Mouse (Mus musculus): ENCODE data around the gene Txnip. TPM values are rescaled to one million over a fixed set of nuclear protein-coding genes. Genes with fewer than 3 reads are reported as not detected.
A peak's percentile ranks its signal among the peaks of the same experiment; 100 is the strongest.

The Txnip gene
- polyA plus RNA-seq, 1 experiment from 2014 or later = 41.1 TPM

GRCm38 (mm10) chr3:96590657-96591056 is 32.9 kb downstream of the Txnip start:
- DNase-seq (ENCODE audit: low spot score) (no peak), ATAC-seq (replicated peaks; ENCODE audit: low FRiP score) (no peak)
- Histone ChIP-seq H3K36me3 (ENCODE audit: control insufficient read depth, insufficient read depth, low read length) (no peaks in the 10 kb centered on the region), H3K27me3 (replicated peaks; ENCODE audit: control insufficient read depth, insufficient read depth, low read length) (peaks cover 10% of the 10 kb centered on the region), H3K27ac (ENCODE audit: low read depth, low read length) (no peak overlapping the region), H3K4me2 (no peak overlapping the region), H3K9ac (ENCODE audit: low read depth, low read length) (no peak overlapping the region), H3K4me1 (replicated peaks; ENCODE audit: control insufficient read depth, insufficient read depth, low read length) (peaks cover 7% of the 10 kb centered on the region; the same call in 1 of the 2 replicates), H3K4me3 (ENCODE audit: low read depth, low read length) (no peak overlapping the region), H3K9me3 (ENCODE audit: control insufficient read depth, low read length) (no peaks in the 10 kb centered on the region)
- WGBS = 80% methylated on average over 4 of the region's 4 CpGs

- DNase-seq (ENCODE audit: low spot score) = no peak
- H3K36me3 ChIP-seq (ENCODE audit: control insufficient read depth, insufficient read depth, low read length) = no peaks in the 10 kb centered on the region
- H3K27ac ChIP-seq (ENCODE audit: low read depth, low read length) = peak overlapping the region; percentile 56; the same call in 1 of the 2 replicates
- peak overlapping the region; percentile 66 for H3K4me3 ChIP-seq (ENCODE audit: low read depth, low read length)
- WGBS = 2% methylated on average over 10 of the region's 10 CpGs
- no peak for ATAC-seq (replicated peaks; ENCODE audit: low FRiP score)
- H3K4me1 ChIP-seq (replicated peaks; ENCODE audit: control insufficient read depth, insufficient read depth, low read length) = peaks cover 26% of the 10 kb centered on the region
- H3K27me3 ChIP-seq (replicated peaks; ENCODE audit: control insufficient read depth, insufficient read depth, low read length) = peaks cover 37% of the 10 kb centered on the region
- H3K9ac ChIP-seq (ENCODE audit: low read depth, low read length) = peak overlapping the region; percentile 72
- H3K4me2 ChIP-seq = peak overlapping the region; percentile 85
- no peaks in the 10 kb centered on the region for H3K9me3 ChIP-seq (ENCODE audit: control insufficient read depth, low read length)
Observed at GRCm38 (mm10) chr3:96593374-96593773, 35.6 kb downstream of the Txnip start.

GRCm38 (mm10) chr3:96593790-96594560 is 36.2 kb downstream of the Txnip start, which contains the start of gene Polr3gl:
Gene Polr3gl (minus strand): TSS chr3:96594181.
- ATAC-seq (replicated peaks; ENCODE audit: low FRiP score) = peak; percentile 95
- under 1% methylated on average over 38 of the region's 38 CpGs for WGBS

GRCm38 (mm10) chr3:96594851-96595250 is 37.1 kb downstream of the Txnip start:
- DNase-seq (ENCODE audit: low spot score) (no peak), ATAC-seq (replicated peaks; ENCODE audit: low FRiP score) (no peak)
- no peak overlapping the region for H3K9ac ChIP-seq (ENCODE audit: low read depth, low read length)
- no peak overlapping the region for H3K4me2 ChIP-seq
- H3K4me1 ChIP-seq (replicated peaks; ENCODE audit: control insufficient read depth, insufficient read depth, low read length) = peaks cover 33% of the 10 kb centered on the region
- H3K27ac ChIP-seq (ENCODE audit: low read depth, low read length) = no peak overlapping the region
- no peak overlapping the region for H3K4me3 ChIP-seq (ENCODE audit: low read depth, low read length)
- H3K36me3 ChIP-seq (ENCODE audit: control insufficient read depth, insufficient read depth, low read length) = no peaks in the 10 kb centered on the region
- 82% methylated on average over 5 of the region's 5 CpGs for WGBS
- H3K9me3 ChIP-seq (ENCODE audit: control insufficient read depth, low read length) = no peaks in the 10 kb centered on the region
- peaks cover 51% of the 10 kb centered on the region for H3K27me3 ChIP-seq (replicated peaks; ENCODE audit: control insufficient read depth, insufficient read depth, low read length)

More at GRCm38 (mm10) chr3:96593790-96594560, 36.2 kb downstream of the Txnip start, which contains the start of gene Polr3gl:
- peak within 1 kb of the TSS; percentile 56; the same call in 1 of the 2 replicates for H3K27ac ChIP-seq (ENCODE audit: low read depth, low read length)
- peak within 1 kb of the TSS; percentile 85 for H3K4me2 ChIP-seq
- no peaks in the 10 kb centered on the region for H3K36me3 ChIP-seq (ENCODE audit: control insufficient read depth, insufficient read depth, low read length)
- no peaks in the 10 kb centered on the region for H3K9me3 ChIP-seq (ENCODE audit: control insufficient read depth, low read length)
- H3K9ac ChIP-seq (ENCODE audit: low read depth, low read length) = peak within 1 kb of the TSS; percentile 72
- H3K4me3 ChIP-seq (ENCODE audit: low read depth, low read length) = peak within 1 kb of the TSS; percentile 66
- H3K27me3 ChIP-seq (replicated peaks; ENCODE audit: control insufficient read depth, insufficient read depth, low read length) = peaks cover 43% of the 10 kb centered on the region
- peak; percentile 95 for DNase-seq (ENCODE audit: low spot score)
- peaks cover 31% of the 10 kb centered on the region for H3K4me1 ChIP-seq (replicated peaks; ENCODE audit: control insufficient read depth, insufficient read depth, low read length)

GRCm38 (mm10) chr3:96595661-96596060 is 37.9 kb downstream of the Txnip start:
- WGBS = 30% methylated on average over 6 of the region's 6 CpGs
- peaks cover 36% of the 10 kb centered on the region for H3K4me1 ChIP-seq (replicated peaks; ENCODE audit: control insufficient read depth, insufficient read depth, low read length)

GRCm38 (mm10) chr3:96596228-96596707 is 38.5 kb downstream of the Txnip start, which contains the start of gene Ankrd34a:
Gene Ankrd34a (plus strand): TSS chr3:96596636.
- Histone ChIP-seq H3K4me1 (replicated peaks; ENCODE audit: control insufficient read depth, insufficient read depth, low read length) (peaks cover 36% of the 10 kb centered on the region), H3K27me3 (replicated peaks; ENCODE audit: control insufficient read depth, insufficient read depth, low read length) (peaks cover 51% of the 10 kb centered on the region)
- DNase-seq (ENCODE audit: low spot score) = no peak

More at GRCm38 (mm10) chr3:96595661-96596060, 37.9 kb downstream of the Txnip start:
- Histone ChIP-seq H3K9me3 (ENCODE audit: control insufficient read depth, low read length) (no peaks in the 10 kb centered on the region), H3K27me3 (replicated peaks; ENCODE audit: control insufficient read depth, insufficient read depth, low read length) (peaks cover 51% of the 10 kb centered on the region), H3K27ac (ENCODE audit: low read depth, low read length) (no peak overlapping the region), H3K4me3 (ENCODE audit: low read depth, low read length) (no peak overlapping the region), H3K9ac (ENCODE audit: low read depth, low read length) (no peak overlapping the region), H3K4me2 (no peak overlapping the region), H3K36me3 (ENCODE audit: control insufficient read depth, insufficient read depth, low read length) (no peaks in the 10 kb centered on the region)
- DNase-seq (ENCODE audit: low spot score) (no peak), ATAC-seq (replicated peaks; ENCODE audit: low FRiP score) (no peak)

DNA sequence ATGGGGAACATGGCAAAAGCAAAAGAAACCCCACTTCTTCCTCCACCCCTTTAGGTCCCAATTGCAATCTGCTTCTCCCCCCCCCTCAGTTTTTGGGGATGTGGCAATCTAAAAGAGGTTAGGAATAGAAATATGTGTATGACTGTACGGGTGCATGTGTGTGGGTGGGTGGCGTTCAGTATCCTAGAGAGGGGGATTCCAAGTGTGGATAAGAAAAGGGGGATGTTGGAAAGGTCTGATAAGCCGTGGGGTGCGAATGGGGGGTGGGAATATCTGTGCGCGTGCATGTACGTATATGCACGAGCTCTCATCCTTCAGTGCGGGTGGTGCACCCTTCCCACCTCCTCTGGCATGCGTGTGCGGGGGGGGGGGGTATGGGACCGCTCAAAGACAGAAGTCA is 39.1 kb downstream of the Txnip start:
- H3K36me3 ChIP-seq (ENCODE audit: control insufficient read depth, insufficient read depth, low read length) = no peaks in the 10 kb centered on the region
- peak overlapping the region; percentile 96 for H3K4me2 ChIP-seq
- H3K4me3 ChIP-seq (ENCODE audit: low read depth, low read length) = peak overlapping the region; percentile 51
- H3K27ac ChIP-seq (ENCODE audit: low read depth, low read length) = no peak overlapping the region
- no peaks in the 10 kb centered on the region for H3K9me3 ChIP-seq (ENCODE audit: control insufficient read depth, low read length)
- peaks cover 51% of the 10 kb centered on the region for H3K27me3 ChIP-seq (replicated peaks; ENCODE audit: control insufficient read depth, insufficient read depth, low read length)
- 4% methylated on average over 11 of the region's 12 CpGs for WGBS
- DNase-seq (ENCODE audit: low spot score) (no peak), ATAC-seq (replicated peaks; ENCODE audit: low FRiP score) (no peak)
- no peak overlapping the region for H3K9ac ChIP-seq (ENCODE audit: low read depth, low read length)
- H3K4me1 ChIP-seq (replicated peaks; ENCODE audit: control insufficient read depth, insufficient read depth, low read length) = peaks cover 36% of the 10 kb centered on the region

More at GRCm38 (mm10) chr3:96596228-96596707, 38.5 kb downstream of the Txnip start, which contains the start of gene Ankrd34a:
- 4% methylated on average over 23 of the region's 23 CpGs for WGBS
- no peaks in the 10 kb centered on the region for H3K9me3 ChIP-seq (ENCODE audit: control insufficient read depth, low read length)
- H3K27ac ChIP-seq (ENCODE audit: low read depth, low read length) = no peak within 1 kb of the TSS
- no peaks in the 10 kb centered on the region for H3K36me3 ChIP-seq (ENCODE audit: control insufficient read depth, insufficient read depth, low read length)
- peak within 1 kb of the TSS; percentile 96 for H3K4me2 ChIP-seq
- no peak for ATAC-seq (replicated peaks; ENCODE audit: low FRiP score)
- peak within 1 kb of the TSS; percentile 51 for H3K4me3 ChIP-seq (ENCODE audit: low read depth, low read length)
- H3K9ac ChIP-seq (ENCODE audit: low read depth, low read length) = peak within 1 kb of the TSS; percentile 32; the same call in 1 of the 2 replicates

DNA sequence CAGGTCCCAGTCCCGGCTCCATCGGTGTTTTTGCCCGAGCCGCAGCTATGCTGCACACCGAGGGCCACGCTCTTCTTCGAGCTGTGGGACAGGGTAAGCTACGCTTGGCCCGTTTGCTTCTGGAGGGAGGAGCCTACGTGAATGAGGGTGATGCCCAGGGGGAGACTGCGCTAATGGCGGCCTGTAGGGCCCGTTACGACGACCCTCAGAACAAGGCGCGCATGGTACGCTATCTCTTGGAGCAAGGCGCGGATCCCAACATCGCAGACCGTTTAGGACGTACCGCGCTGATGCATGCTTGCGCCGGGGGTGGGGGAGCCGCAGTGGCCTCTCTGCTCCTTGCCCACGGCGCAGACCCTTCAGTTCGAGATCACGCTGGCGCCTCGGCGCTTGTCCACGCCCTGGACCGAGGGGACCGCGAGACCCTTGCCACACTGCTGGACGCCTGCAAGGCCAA is 39.7 kb downstream of the Txnip start:
- Histone ChIP-seq H3K27ac (ENCODE audit: low read depth, low read length) (no peak overlapping the region), H3K9me3 (ENCODE audit: control insufficient read depth, low read length) (no peaks in the 10 kb centered on the region), H3K9ac (ENCODE audit: low read depth, low read length) (peak overlapping the region; percentile 32), H3K27me3 (replicated peaks; ENCODE audit: control insufficient read depth, insufficient read depth, low read length) (peaks cover 51% of the 10 kb centered on the region), H3K36me3 (ENCODE audit: control insufficient read depth, insufficient read depth, low read length) (no peaks in the 10 kb centered on the region), H3K4me2 (peak overlapping the region; percentile 96), H3K4me1 (replicated peaks; ENCODE audit: control insufficient read depth, insufficient read depth, low read length) (peaks cover 36% of the 10 kb centered on the region), H3K4me3 (ENCODE audit: low read depth, low read length) (peak overlapping the region; percentile 51)
- DNase-seq (ENCODE audit: low spot score) = peak; percentile 49
- WGBS = under 1% methylated on average over 40 of the region's 40 CpGs
- no peak for ATAC-seq (replicated peaks; ENCODE audit: low FRiP score)
